Mouse (Mus musculus): ENCODE results near the gene Stum. TPM values are rescaled to one million over a fixed set of nuclear protein-coding genes. Genes with fewer than 3 reads are reported as not detected.

Stum gene
- 0.89 and 1.9 TPM in 2 replicates for polyA plus RNA-seq (2012; rRNA removed)

GRCm38 (mm10) chr1:180483399-180484291 lies at the start of gene Stum:
Gene Stum, minus strand, starts transcription at chr1:180483504.

Other genes starting within 250 kb of the Stum start
- gene Psen2, start 220.1 kb downstream of the Stum start, polyA plus RNA-seq (2012; rRNA removed), result 12.2 and 13.1 TPM in 2 replicates
- 5.6 and 8.7 TPM in 2 replicates for gene Itpkb, start 153.0 kb downstream of the Stum start, polyA plus RNA-seq (2012; rRNA removed)
- 158 and 196 TPM in 2 replicates for gene Parp1, start 85.4 kb upstream of the Stum start, polyA plus RNA-seq (2012; rRNA removed)
- 12.8 and 16.5 TPM in 2 replicates for gene Lin9, start 157.6 kb upstream of the Stum start, polyA plus RNA-seq (2012; rRNA removed)
- 0.05 and 0.10 TPM in 2 replicates for gene Mixl1, start 213.5 kb upstream of the Stum start, polyA plus RNA-seq (2012; rRNA removed)
- 31.8 and 43.4 TPM in 2 replicates for gene Acbd3, start 242.5 kb upstream of the Stum start, polyA plus RNA-seq (2012; rRNA removed)